Mouse (Mus musculus): Measurements from ENCODE around the gene Atp6v1g1.

Gene Atp6v1g1

DNA sequence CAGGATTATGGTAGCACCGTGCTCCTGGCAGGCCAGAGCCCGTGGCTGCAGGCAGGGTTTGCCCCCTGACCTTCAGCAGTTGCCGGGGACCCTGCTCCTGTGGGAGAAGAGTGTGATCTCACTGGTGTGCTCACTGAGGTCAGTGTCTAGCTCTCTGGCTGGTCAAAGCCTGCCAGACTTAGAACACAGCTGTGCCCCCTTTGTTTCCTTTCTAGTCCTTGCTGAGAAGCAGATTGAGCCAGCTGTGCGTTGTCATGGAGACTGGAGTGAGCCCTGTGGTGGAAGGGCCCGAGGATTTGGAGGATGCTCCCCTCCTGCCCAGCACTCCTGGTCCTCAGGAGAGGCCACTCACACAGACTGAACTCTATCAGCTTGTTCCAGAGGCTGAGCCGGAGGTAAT lies 35.5 kb downstream of the Atp6v1g1 start:
- in situ Hi-C loops (cut with MseI, MboI), result no loop called here

DNA sequence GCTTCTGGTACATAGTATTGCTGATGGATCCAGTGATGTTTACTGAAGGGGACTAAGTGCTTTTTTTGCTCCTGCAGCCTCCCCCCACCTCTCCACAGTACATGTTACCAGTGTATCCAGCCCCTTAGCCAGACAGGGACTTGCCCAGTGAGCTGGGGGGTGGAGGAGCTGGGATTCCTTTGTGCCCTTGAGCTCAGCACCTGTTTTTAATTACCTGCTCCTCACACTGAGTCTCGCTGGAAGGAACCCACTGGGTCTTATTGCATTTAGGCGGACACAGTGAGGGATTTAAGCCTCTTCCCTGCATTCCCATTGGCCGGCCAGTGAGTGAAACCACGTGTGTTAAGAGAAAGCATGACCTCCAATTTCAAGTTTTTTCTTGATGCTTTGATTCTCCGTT lies 38.0 kb downstream of the Atp6v1g1 start:
- in situ Hi-C loops (cut with MseI, MboI), result no loop called here

DNA sequence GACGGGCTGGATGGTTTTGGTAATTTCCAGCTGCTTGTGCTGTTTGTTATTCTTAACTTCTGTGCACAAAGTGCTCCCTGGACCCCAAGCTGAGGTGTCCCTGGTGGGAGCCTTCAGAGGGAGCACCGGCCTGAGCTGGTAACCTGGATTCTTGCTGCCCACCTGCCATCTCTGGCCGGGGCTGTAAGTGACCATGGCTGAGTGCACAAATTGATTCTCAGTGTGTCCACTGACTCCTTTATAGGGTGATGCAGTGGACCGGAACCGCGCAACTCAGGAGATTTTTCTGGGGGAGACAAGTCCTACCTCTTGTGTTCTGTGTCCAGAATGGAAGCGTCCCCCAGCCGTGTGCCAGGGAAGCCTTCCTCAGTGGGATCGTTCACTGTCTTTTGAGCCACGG lies 40.6 kb downstream of the Atp6v1g1 start:
- in situ Hi-C loops (cut with MseI, MboI), result no loop called here

DNA sequence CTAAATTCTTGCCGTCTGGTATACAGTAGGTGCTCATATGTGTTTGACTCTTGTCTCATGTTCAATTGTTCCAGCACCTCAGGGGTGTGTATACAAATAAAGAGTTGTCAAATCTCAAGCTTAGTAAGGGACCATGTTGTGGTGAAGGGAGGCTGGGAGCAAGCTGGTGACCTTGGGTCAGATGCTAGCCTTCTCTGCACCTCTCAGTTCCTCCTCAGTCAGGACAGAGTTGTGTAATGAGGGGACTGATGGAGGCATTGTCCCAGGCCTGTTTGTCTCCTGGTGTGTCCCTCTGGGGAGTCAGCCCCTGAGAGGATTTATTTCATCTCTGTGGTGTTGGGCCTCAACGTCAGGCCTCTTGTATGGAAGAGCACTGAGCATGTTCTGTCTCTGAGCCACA lies 41.7 kb downstream of the Atp6v1g1 start:
- in situ Hi-C loops (cut with MseI, MboI), result no loop called here

DNA sequence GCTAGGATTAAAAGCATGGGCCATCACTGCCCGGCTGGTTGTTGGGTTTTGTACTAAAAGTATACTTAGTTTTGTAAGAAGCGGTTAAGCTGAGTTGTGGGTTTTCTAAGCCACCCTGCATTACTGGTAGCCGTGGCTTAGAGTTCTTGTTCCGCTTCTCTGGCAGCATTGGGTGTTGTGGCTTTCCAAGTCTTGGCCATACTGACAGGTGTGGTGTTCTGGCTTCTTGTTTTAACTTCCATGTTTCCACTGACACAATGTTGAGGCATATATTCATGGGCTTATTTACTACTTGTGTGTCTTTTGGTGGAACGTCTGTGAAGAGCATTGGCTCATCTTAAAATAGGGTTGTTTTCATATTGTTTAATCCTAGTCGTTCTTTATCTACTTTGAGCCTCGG lies 45.4 kb downstream of the Atp6v1g1 start:
- in situ Hi-C loops (cut with MseI, MboI), result no loop called here

DNA sequence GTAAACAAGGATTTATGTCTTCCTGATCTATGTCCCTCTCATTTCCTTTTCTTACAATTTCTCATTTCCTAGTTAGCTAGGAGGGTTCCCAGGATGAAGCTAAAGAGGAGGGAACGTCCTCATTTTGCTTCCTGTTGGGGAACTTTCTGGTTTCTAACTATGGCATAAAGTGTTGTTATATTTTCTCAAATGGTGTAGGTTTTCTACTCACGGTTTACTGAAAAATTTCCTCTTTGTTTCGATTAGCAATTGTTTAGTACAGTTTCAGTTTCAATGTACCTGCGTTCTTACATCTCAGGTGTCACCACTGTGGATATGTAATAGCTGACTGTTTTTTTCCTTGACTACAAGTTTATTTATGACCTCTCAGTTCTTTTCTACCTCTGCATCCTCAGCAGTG lies 46.0 kb downstream of the Atp6v1g1 start:
- in situ Hi-C loops (cut with MseI, MboI), result no loop called here

DNA sequence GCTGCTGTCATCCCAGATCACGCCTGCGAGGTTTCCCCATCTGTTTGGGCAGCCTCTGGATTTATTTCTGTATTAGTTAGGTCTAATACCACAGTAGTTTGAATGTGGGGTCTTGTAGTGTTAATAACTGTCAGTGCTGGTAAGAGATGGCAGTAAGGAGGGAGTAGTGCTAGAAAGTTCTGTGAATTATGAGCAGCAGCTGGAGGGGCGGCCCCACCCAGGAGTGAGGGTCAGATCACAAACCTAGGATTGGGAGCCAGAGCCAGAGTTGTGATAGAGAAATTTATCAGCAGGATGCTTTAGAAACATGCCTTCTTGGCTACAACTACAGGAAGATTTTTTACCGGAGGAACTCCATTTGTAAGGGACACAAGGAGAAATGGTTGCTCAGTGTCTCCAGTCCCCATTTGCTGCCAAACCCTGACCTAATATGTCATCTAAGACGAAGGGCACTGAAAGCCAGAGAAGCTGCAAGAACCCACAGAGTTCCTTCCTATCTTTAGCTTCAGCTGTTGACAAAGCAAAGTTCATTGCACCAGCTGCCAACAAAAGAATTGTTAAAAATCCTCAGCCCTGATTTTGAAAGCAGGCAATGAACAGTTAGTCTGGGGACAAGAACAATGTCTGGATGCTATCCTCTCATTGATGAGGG lies 50.0 kb downstream of the Atp6v1g1 start:
- in situ Hi-C loops (cut with MseI, MboI), result no loop called here

DNA sequence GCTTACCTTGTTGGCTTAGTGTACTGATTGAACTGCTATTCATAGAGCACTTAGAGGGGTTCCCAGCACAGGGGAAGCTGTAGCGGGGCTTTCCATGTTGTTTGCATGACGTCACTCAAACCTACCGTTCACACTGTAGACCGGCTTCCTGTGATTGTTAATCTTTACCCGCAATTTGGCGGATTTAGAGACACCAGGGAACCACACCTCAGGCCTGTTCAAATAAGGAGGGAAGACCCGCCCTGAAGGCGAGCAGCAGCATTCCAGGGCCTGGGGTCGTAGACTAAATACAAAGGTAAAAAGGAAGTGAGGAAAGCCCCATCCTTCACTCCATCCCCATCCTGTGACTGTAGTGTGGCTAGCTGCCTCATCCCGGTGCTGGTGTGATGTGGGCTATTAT lies 50.7 kb downstream of the Atp6v1g1 start:
- in situ Hi-C loops (cut with MseI, MboI), result no loop called here

DNA sequence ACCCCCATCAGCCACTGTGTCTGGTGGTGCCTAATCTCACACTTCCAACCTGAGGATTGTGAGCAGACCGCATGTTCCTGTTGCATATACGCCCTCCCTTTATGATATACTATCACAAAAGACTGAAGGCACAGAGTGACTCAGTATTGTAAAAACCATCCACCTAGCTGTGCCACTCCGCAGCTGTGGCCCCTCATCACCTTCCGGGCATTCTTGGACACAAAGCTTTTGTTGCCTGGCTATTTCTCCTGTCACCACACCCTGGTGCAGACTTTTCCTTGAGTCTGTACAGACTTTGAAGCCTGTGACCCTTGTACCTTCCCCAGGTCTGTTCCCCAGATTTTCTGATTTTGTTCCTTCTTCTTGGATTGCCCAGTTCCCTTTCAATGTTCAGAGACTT lies 51.4 kb downstream of the Atp6v1g1 start:
- in situ Hi-C loops (cut with MseI, MboI), result no loop called here

All from mouse trophoblast stem cell (cell line).